Mouse (Mus musculus) stomach, postnatal 0 days (tissue): ENCODE measurements around the gene Ly86.

Experiments
- CTCF ChIP-seq: IDR thresholded peaks from 2 replicates; pipeline ENCODE4 v1.5.1; 2016; ENCODE audit warnings: antibody characterized with exemption, low read depth, mild to moderate bottlenecking, moderate library complexity
- EP300 ChIP-seq: optimal IDR thresholded peaks from 2 replicates; pipeline ENCODE3; 2016; ENCODE audit warnings: antibody characterized with exemption

- TF ChIP-seq CTCF (peak; percentile 84), EP300 (no peak)
These were observed 89.2 kb downstream of the Ly86 start for GRCm38 (mm10) chr13:37434137-37434772.
